Mouse (Mus musculus) megakaryocyte progenitor cell, adult 5-6 weeks (primary cell): ENCODE measurements at regions not wholly inside any gene's neighbourhood (a gene's known extent, or its start where the extent isn't known, plus 50 kb on each side); places are given as distances from the start of the nearest gene placed in this dataset.

Experiments
- ATAC-seq: replicated peaks from 2 replicates; pipeline ENCODE4 v1.8.0; 2016; ENCODE audit warnings: mild to moderate bottlenecking, moderate TSS enrichment, inconsistent platforms; ENCODE audit not compliant: poor library complexity

- no peak for ATAC-seq
Measured at GRCm38 (mm10) chr1:190323671-190324070, 153.2 kb upstream of the Prox1 start.

- ATAC-seq: no peak
Measured at GRCm38 (mm10) chr1:190316175-190316574, 145.7 kb upstream of the Prox1 start.

- no peak for ATAC-seq
Measured at GRCm38 (mm10) chr1:190309831-190310230, 139.3 kb upstream of the Prox1 start.

DNA sequence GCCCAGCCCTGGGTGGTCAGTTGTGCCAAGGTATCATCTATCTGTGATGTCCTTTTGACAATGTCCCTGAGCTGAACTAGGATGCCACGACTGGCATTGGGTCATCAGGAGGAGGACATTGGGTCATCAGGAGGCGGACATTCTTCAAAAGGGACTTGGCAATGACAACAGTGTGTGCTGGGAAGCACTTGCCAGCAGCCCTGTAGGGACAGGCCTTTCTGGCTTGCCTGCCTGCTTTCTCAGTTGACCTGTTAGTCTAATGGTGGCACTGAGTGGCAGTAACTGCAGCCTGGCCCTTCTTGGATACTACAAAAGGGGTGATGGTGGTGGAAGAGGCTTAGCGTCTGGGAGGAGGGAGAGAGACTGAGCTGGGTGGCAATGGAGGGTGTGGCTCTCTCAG, 137.2 kb upstream of the Prox1 start:
- ATAC-seq: no peak

DNA sequence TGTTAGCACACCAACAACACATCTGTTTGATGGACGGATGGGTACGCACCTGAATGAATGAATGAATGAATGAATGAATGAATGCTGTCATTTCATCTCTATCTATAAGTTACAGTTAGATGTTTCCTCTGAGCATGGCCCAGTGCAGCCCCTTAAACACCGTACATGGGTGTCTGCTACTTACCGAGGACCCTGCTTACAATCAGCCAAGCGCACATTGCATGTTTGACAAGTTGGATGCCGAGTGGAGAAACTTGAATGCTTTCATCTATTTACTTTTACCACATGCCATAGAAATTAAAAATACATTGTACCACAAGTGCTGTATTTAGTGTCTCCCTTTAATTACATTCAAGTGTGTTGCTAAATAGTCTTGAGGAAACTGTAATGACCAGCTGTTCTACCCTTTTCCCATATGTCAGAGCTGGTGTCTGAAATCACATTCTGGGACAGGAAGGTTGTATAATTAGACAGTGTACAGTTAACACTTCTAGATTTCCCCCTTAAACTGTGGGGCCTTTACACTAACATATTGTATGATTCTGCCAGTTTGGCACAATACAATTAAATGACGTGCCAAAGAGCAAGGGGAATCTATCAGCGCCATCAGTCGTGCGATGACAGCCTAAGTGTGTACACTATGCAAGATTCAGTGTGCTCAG, 127.3 kb upstream of the Prox1 start:
- ATAC-seq: no peak

DNA sequence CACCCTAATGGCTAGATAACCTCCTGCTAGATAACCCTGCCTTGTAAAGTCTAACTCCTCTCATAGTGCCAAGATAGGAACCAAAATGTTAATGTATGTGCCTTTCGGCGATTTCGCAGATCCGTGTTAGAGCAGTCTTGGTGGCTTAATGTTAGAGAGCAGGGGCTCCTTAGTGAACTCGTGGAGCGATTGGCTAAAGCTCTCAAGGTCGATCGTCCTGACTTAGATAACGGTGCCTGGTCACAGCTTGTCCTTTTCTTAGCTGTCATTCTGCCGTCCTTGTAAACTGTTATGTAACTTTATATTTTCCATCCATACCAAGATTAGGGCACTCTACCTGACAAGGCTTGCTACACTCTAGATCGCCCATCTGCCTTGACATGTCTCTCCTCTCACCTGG, 119.5 kb upstream of the Prox1 start:
- no peak for ATAC-seq

DNA sequence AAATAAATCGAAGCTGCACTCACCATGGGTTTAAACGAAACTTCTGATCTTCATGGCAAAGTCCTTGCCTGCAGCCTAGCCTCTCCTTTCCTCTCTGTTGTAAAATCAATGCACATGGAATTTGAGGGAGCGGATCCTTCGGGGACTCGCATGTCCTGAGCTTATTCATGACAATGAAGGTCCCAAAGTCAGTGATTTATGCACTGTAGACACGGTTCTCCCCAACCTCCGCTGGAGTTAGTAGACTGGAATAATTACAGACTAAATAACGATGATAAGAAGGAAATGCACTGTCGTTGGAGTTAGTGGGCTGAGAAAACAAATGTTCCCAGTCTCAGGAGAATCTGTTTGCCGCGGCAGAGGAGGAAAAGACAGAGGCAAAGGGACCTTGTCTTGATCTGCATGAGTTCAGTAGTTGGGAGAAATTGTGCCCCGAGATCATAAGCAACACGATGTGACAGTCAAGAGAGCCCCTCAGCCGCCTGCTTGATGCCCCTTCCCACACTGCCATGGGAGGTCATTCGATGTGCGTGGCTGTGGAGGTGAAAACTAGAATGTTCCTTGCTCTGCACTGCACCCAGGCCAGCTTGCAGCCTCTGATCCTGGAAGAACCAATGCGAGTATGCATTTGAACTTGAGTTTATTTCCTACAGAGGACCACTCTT, 116.1 kb upstream of the Prox1 start:
- ATAC-seq: no peak

GRCm38 (mm10) chr1:190285636-190286035, 115.1 kb upstream of the Prox1 start:
- no peak for ATAC-seq

GRCm38 (mm10) chr1:190285049-190285448, 114.5 kb upstream of the Prox1 start:
- ATAC-seq: no peak

DNA sequence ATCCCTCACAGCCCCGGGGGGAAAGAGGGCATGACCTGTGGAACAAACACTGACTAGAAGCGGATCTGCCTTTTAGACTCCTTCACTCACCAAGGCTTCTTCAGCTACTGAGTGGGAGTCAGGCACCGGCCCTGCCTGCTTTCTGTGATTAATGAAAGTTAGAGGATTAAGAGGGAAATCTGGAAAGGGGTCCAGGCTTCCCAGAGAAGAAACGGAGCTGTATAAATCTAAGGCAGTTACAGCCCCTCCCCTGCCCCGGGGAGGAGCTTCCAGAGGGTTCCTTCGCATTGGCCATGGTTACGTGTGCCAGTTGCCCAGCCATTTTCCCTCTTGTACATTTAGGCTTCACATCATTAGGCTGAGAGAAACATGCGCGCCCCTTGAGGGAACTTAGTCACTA, 113.6 kb upstream of the Prox1 start:
- ATAC-seq: no peak

GRCm38 (mm10) chr1:190280081-190280858, 109.8 kb upstream of the Prox1 start:
- ATAC-seq: no peak

- ATAC-seq: no peak
Measured at GRCm38 (mm10) chr1:190274911-190275310, 104.4 kb upstream of the Prox1 start.

DNA sequence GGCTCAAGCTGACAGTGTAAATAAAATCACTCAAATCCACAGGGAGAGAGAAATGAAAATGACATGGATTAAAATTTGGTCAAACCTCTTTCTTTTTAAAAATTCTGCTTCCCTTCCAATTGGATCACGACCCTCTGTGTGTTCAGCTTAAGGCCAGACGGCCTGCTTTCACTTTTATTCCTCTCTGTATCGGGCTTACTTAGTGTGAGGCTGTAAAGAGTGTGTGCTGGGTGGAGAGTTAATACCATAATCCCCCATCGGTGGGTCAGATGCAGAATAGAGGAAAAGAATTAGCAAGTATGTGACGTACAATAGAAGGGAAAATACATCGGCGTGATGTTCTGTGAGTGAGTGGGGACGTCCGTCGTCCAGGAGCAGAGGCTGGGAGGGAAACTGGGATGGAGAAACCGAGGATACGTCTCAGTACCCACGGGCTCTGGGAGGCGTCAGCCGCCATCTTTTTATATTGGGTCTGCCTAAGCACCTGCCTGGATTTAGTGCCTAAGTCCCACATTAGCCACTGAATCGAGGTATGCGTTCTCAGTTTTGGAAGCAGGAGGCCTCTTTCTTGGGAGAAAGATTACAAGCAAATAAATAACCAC, 100.4 kb upstream of the Prox1 start:
- ATAC-seq: no peak

DNA sequence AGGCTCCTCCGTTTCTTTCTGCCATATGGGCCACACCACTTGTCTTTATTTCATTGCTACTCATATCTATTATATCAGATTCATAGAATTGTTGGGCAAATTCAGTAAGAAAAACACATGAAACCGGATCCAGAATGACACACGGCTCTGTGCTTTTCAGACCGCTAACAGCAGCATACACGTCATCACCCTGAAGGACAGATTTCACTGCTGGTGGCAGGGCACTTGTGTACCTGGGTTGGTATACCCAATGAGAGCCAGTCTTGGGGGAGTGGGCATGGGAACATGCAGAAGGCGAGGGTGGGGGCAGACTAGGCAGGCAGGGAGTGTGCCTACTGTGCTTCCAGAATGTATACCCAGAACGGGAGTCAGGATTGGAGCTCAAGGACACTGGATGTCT, 98.7 kb upstream of the Prox1 start:
- no peak for ATAC-seq

DNA sequence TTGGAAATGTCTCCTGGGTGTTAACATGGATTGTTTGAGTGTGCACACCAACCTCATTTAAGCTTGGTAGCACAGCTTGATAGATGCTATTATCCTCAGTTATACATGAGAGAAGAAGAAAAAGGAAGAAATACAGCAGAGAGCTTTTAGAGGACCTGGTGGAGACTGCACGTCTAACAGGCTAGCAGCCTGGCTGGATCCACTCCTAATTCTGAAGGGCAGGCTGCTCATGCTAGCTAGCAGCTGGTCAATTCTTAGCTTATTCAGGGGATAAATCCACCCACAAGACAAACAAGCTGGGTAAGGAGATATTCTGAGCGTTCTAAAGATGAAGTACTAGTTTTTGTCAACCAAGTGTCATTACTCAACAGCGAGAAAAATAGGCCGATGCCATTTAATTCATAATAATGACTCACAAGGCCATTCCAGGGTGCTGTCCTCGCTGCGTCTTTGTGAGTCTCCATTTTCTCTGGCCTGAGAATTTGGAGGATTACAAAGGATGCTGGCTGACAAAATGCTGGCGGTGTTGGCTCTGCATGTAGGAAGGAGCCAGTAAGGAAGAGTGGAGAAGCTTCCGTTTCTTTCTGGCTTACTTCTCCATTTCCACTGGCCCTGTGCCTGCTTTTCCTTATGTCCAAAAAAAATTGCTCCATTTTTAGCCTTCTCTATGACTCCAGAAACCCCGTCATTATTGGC, 94.7 kb upstream of the Prox1 start:
- ATAC-seq: no peak

DNA sequence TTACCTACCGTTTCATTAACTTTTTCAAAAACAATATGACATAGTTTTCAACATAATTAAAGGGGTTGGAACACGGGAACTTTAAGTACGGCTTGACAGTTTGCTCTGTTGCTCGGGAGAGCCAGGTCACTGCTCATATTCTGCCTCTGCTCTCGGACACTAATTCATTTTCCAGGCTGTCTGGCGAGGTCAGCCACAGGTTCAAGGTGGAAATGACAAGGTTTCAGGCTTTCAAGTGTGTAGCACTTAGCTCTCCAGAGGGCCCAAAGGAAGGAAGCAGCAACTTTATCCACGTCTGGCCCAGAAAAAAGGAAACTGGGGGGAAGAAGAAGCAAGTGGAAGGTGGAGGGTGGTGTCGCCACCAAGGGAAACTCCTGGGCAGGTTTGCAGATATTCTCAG, 94.0 kb upstream of the Prox1 start:
- no peak for ATAC-seq

DNA sequence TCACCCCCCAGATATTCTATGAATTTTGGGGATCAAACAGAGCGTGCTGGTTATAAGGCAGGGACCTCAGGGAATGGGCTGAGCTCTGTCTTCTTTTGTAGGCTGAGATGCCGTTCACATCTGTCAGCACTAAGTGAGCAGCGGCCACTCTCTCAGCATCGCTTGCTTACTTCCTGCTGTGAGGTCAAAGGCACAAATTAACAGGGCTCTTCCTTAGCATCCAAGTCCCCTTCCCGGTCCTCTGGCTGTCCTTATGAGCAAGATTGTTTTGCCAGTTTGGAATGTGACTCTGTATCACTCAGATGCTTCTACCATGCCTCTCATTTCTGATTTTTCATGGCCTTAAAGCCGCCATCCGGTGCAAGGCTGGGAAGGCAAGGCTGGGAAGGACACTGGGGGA, 93.1 kb upstream of the Prox1 start:
- no peak for ATAC-seq

DNA sequence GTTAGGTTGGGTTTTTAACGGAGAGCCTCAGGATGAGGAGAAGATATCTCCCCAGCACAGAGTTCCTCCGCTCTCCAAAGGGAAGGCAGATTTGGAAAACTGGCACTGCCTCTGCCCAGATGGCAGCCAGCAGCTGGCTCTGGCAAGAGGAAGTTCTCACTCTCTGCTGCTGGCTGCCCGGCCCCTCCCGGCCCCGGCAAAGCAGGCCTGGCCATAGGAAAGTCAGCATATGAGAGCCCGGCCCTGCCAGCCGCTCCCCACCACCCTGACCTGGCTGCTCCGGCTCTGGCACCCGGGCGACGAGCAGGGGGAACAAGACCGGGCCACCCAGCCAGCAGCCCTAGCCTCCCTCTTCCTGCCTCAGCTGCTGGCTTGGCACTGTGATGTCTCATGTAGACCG, 89.1 kb upstream of the Prox1 start:
- no peak for ATAC-seq

GRCm38 (mm10) chr1:190250574-190251246, 80.2 kb upstream of the Prox1 start:
- no peak for ATAC-seq

GRCm38 (mm10) chr1:190242526-190242925, 72.0 kb upstream of the Prox1 start:
- no peak for ATAC-seq

- no peak for ATAC-seq
Measured at GRCm38 (mm10) chr1:190239796-190240195, 69.3 kb upstream of the Prox1 start.
